Mouse (Mus musculus) c-Kit-positive CD71-positive TER-119-positive erythroid progenitor cells, embryonic 14.5 days (primary cell): ENCODE measurements at regions not wholly inside any gene's neighbourhood (a gene's known extent, or its start where the extent isn't known, plus 50 kb on each side); places are given as distances from the start of the nearest gene placed in this dataset.

Experiments
- DNase-seq: peaks from one replicate; pipeline ENCODE4 v3.0.0-alpha.2; 2013; ENCODE audit warnings: low spot score

GRCm38 (mm10) chr1:152313480-152313879, 73.0 kb downstream of the Tsen15 start:
- peak; percentile 2 for DNase-seq

GRCm38 (mm10) chr1:152305461-152305860, 81.0 kb downstream of the Tsen15 start:
- DNase-seq, result no peak

GRCm38 (mm10) chr1:152304487-152305130, 81.9 kb downstream of the Tsen15 start:
- no peak for DNase-seq

GRCm38 (mm10) chr1:152301355-152301754, 85.1 kb downstream of the Tsen15 start:
- DNase-seq, result no peak

- DNase-seq, result no peak
Observed at GRCm38 (mm10) chr1:152292196-152292736, 94.2 kb downstream of the Tsen15 start.

- peak; percentile 19 for DNase-seq
Observed at GRCm38 (mm10) chr1:152290768-152291167, 95.7 kb downstream of the Tsen15 start.

GRCm38 (mm10) chr1:152287566-152288490, 98.7 kb downstream of the Tsen15 start:
- no peak for DNase-seq

- DNase-seq, result no peak
Observed at GRCm38 (mm10) chr1:152286677-152287076, 99.8 kb downstream of the Tsen15 start.

GRCm38 (mm10) chr1:152282106-152282505, 104.4 kb downstream of the Tsen15 start:
- no peak for DNase-seq

GRCm38 (mm10) chr1:152281201-152281600, 105.3 kb downstream of the Tsen15 start:
- DNase-seq, result no peak

- DNase-seq, result peak; percentile 19
Observed at GRCm38 (mm10) chr1:152280014-152280413, 106.5 kb downstream of the Tsen15 start.

- DNase-seq, result no peak
Observed at GRCm38 (mm10) chr1:152275011-152275410, 111.5 kb downstream of the Tsen15 start.

GRCm38 (mm10) chr1:152273430-152273829, 113.1 kb downstream of the Tsen15 start:
- no peak for DNase-seq

GRCm38 (mm10) chr1:152269936-152270702, 116.4 kb downstream of the Tsen15 start:
- DNase-seq, result no peak

- no peak for DNase-seq
Observed at GRCm38 (mm10) chr1:152266390-152266789, 120.1 kb downstream of the Tsen15 start.

- no peak for DNase-seq
Observed at GRCm38 (mm10) chr1:152264981-152265380, 121.5 kb downstream of the Tsen15 start.

GRCm38 (mm10) chr1:152261472-152261871, 125.0 kb downstream of the Tsen15 start:
- DNase-seq, result no peak

GRCm38 (mm10) chr1:152260950-152261349, 125.5 kb downstream of the Tsen15 start:
- no peak for DNase-seq

GRCm38 (mm10) chr1:152258258-152258657, 128.2 kb downstream of the Tsen15 start:
- DNase-seq, result no peak

- DNase-seq, result no peak
Observed at GRCm38 (mm10) chr1:152253906-152254305, 132.6 kb downstream of the Tsen15 start.

GRCm38 (mm10) chr1:152253486-152253885, 133.0 kb downstream of the Tsen15 start:
- DNase-seq, result no peak

GRCm38 (mm10) chr1:152252658-152253267, 133.7 kb downstream of the Tsen15 start:
- DNase-seq, result no peak
